Mouse (Mus musculus): ENCODE measurements around the gene Phf12. TPM values are rescaled to one million over a fixed set of nuclear protein-coding genes. Genes with fewer than 3 reads are reported as not detected.

The Phf12 gene
- polyA plus RNA-seq, 1 experiment from 2014 or later: 13.6 TPM

- Histone ChIP-seq H3K4me1 (peaks cover 97% of the 10 kb centered on the region), H3K9me3 (replicated peaks) (no peaks in the 10 kb centered on the region), H3K27me3 (replicated peaks) (no peaks in the 10 kb centered on the region), H3K4me3 (no peak overlapping the region), H3K9ac (peak overlapping the region; percentile 81), H3K27ac (peak overlapping the region; percentile 100), H3K36me3 (peaks cover 14% of the 10 kb centered on the region), H3K4me2 (peak overlapping the region; percentile 50)
- WGBS (ENCODE audit: insufficient replicate concordance): 65% methylated on average over 5 of the region's 5 CpGs
- no peak for ATAC-seq
These were observed 85.0 kb downstream of the Phf12 start for GRCm38 (mm10) chr11:78067566-78067965.

GRCm38 (mm10) chr11:78069130-78069529 lies 86.6 kb downstream of the Phf12 start:
- Histone ChIP-seq H3K27ac (peak overlapping the region; percentile 100), H3K4me1 (peaks cover 86% of the 10 kb centered on the region), H3K4me3 (peak overlapping the region; percentile 34), H3K36me3 (peaks cover 29% of the 10 kb centered on the region), H3K9me3 (replicated peaks) (no peaks in the 10 kb centered on the region), H3K9ac (peak overlapping the region; percentile 81), H3K27me3 (replicated peaks) (no peaks in the 10 kb centered on the region), H3K4me2 (peak overlapping the region; percentile 81)
- WGBS (ENCODE audit: insufficient replicate concordance): 25% methylated on average over 5 of the region's 5 CpGs
- ATAC-seq: no peak

- Histone ChIP-seq H3K9me3 (replicated peaks) (no peaks in the 10 kb centered on the region), H3K27me3 (replicated peaks) (no peaks in the 10 kb centered on the region), H3K36me3 (peaks cover 34% of the 10 kb centered on the region), H3K4me2 (peak overlapping the region; percentile 81), H3K4me3 (peak overlapping the region; percentile 73), H3K4me1 (peaks cover 85% of the 10 kb centered on the region), H3K9ac (peak overlapping the region; percentile 93), H3K27ac (peak overlapping the region; percentile 100)
- peak; percentile 73 for ATAC-seq
- WGBS (ENCODE audit: insufficient replicate concordance): 29% methylated on average over 6 of the region's 6 CpGs
These were observed 87.1 kb downstream of the Phf12 start for GRCm38 (mm10) chr11:78069646-78070045.

GRCm38 (mm10) chr11:78071938-78072337 lies 89.4 kb downstream of the Phf12 start:
- H3K36me3 ChIP-seq: peaks cover 57% of the 10 kb centered on the region
- H3K9ac ChIP-seq: peak overlapping the region; percentile 93
- H3K9me3 ChIP-seq (replicated peaks): no peaks in the 10 kb centered on the region
- H3K27ac ChIP-seq: peak overlapping the region; percentile 100
- H3K4me3 ChIP-seq: peak overlapping the region; percentile 73
- peak overlapping the region; percentile 81 for H3K4me2 ChIP-seq
- WGBS (ENCODE audit: insufficient replicate concordance): 32% methylated on average over 5 of the region's 5 CpGs
- no peaks in the 10 kb centered on the region for H3K27me3 ChIP-seq (replicated peaks)
- no peak for ATAC-seq
- H3K4me1 ChIP-seq: peaks cover 83% of the 10 kb centered on the region

GRCm38 (mm10) chr11:78072425-78073130 lies 90.0 kb downstream of the Phf12 start:
- no peaks in the 10 kb centered on the region for H3K27me3 ChIP-seq (replicated peaks)
- no peaks in the 10 kb centered on the region for H3K9me3 ChIP-seq (replicated peaks)
- peak overlapping the region; percentile 100 for H3K27ac ChIP-seq
- peak overlapping the region; percentile 73 for H3K4me3 ChIP-seq
- peak overlapping the region; percentile 81 for H3K4me2 ChIP-seq
- H3K9ac ChIP-seq: peak overlapping the region; percentile 93
- WGBS (ENCODE audit: insufficient replicate concordance): 12% methylated on average over 6 of the region's 6 CpGs
- H3K36me3 ChIP-seq: peaks cover 63% of the 10 kb centered on the region
- peak; percentile 30 for ATAC-seq
- H3K4me1 ChIP-seq: peaks cover 78% of the 10 kb centered on the region

- peak; percentile 76 for ATAC-seq
- H3K27me3 ChIP-seq (replicated peaks): no peaks in the 10 kb centered on the region
- peaks cover 72% of the 10 kb centered on the region for H3K4me1 ChIP-seq
- peaks cover 71% of the 10 kb centered on the region for H3K36me3 ChIP-seq
- peak overlapping the region; percentile 81 for H3K4me2 ChIP-seq
- peak overlapping the region; percentile 100 for H3K27ac ChIP-seq
- H3K9ac ChIP-seq: peak overlapping the region; percentile 93
- 41% methylated on average over 9 of the region's 9 CpGs for WGBS (ENCODE audit: insufficient replicate concordance)
- peak overlapping the region; percentile 73 for H3K4me3 ChIP-seq
- no peaks in the 10 kb centered on the region for H3K9me3 ChIP-seq (replicated peaks)
These were observed 91.2 kb downstream of the Phf12 start for GRCm38 (mm10) chr11:78073577-78074276.

GRCm38 (mm10) chr11:78074277-78074652 lies 91.7 kb downstream of the Phf12 start:
- peaks cover 71% of the 10 kb centered on the region for H3K36me3 ChIP-seq
- 47% methylated on average over 2 of the region's 2 CpGs for WGBS (ENCODE audit: insufficient replicate concordance)
- peaks cover 72% of the 10 kb centered on the region for H3K4me1 ChIP-seq
- H3K27ac ChIP-seq: peak overlapping the region; percentile 100
- peak overlapping the region; percentile 93 for H3K9ac ChIP-seq
- ATAC-seq: peak; percentile 59
- H3K4me2 ChIP-seq: peak overlapping the region; percentile 81
- H3K27me3 ChIP-seq (replicated peaks): no peaks in the 10 kb centered on the region
- peak overlapping the region; percentile 73 for H3K4me3 ChIP-seq
- H3K9me3 ChIP-seq (replicated peaks): no peaks in the 10 kb centered on the region

GRCm38 (mm10) chr11:78074666-78075065 lies 92.1 kb downstream of the Phf12 start:
- Histone ChIP-seq H3K9me3 (replicated peaks) (no peaks in the 10 kb centered on the region), H3K9ac (peak overlapping the region; percentile 93), H3K4me3 (peak overlapping the region; percentile 73), H3K27me3 (replicated peaks) (no peaks in the 10 kb centered on the region), H3K27ac (peak overlapping the region; percentile 100), H3K4me2 (peak overlapping the region; percentile 81), H3K4me1 (peaks cover 72% of the 10 kb centered on the region), H3K36me3 (peaks cover 71% of the 10 kb centered on the region)
- no peak for ATAC-seq
- WGBS (ENCODE audit: insufficient replicate concordance): 51% methylated on average over 4 of the region's 4 CpGs

MicroRNAs encoded within 50 kb of the gene (microRNA counts, 519-probe panel; counts per million panel counts)
- microRNA mmu-miR-144: 7,555 counts per million, percentile 98 among the panel's probes with 10 or more counts
- 7,143 counts per million, percentile 97 among the panel's probes with 10 or more counts for microRNA mmu-miR-451

Small RNA genes lying within 50 kb of the gene (microRNA-seq; reads per million reads assigned to microRNA genes)
- gene Mir144 (5,022 reads per million, percentile 89 among the genes with 10 or more reads in this experiment), gene Mir451a (not detected), gene Mir451b (not detected)

Other genes starting within 250 kb of the Phf12 start
- gene Myo18a, start 219.5 kb upstream of the Phf12 start, polyA plus RNA-seq (2016; fragmentation: Nextera tagmentation; extraction: Ambion mirVana): 28.8 and 30.3 TPM in 2 replicates
- gene Gm10277, start 195.0 kb upstream of the Phf12 start, polyA plus RNA-seq (2016; fragmentation: Nextera tagmentation; extraction: Ambion mirVana): 1.2 and 1.6 TPM in 2 replicates
- gene Pipox, start 88.7 kb upstream of the Phf12 start, polyA plus RNA-seq (2016; fragmentation: Nextera tagmentation; extraction: Ambion mirVana): 6.7 and 7.2 TPM in 2 replicates
- 0.05 TPM in 1 of 2 replicates, not detected in the other for gene Sez6, start 52.0 kb upstream of the Phf12 start, polyA plus RNA-seq (2016; fragmentation: Nextera tagmentation; extraction: Ambion mirVana)
- 25.4 and 26.4 TPM in 2 replicates for gene Dhrs13, start 49.5 kb downstream of the Phf12 start, polyA plus RNA-seq (2016; fragmentation: Nextera tagmentation; extraction: Ambion mirVana)
- gene Flot2, start 55.2 kb downstream of the Phf12 start, polyA plus RNA-seq (2016; fragmentation: Nextera tagmentation; extraction: Ambion mirVana): 31.7 and 32.0 TPM in 2 replicates
- gene Eral1, start 97.6 kb downstream of the Phf12 start, polyA plus RNA-seq (2016; fragmentation: Nextera tagmentation; extraction: Ambion mirVana): 23.2 and 25.5 TPM in 2 replicates
- 6.0 and 6.7 TPM in 2 replicates for gene Fam222b, start 111.9 kb downstream of the Phf12 start, polyA plus RNA-seq (2016; fragmentation: Nextera tagmentation; extraction: Ambion mirVana)
- gene Traf4, start 182.8 kb downstream of the Phf12 start, polyA plus RNA-seq (2016; fragmentation: Nextera tagmentation; extraction: Ambion mirVana): 45.4 and 47.6 TPM in 2 replicates
- gene Nek8, start 193.9 kb downstream of the Phf12 start, polyA plus RNA-seq (2016; fragmentation: Nextera tagmentation; extraction: Ambion mirVana): 12.2 and 13.7 TPM in 2 replicates
- 62.6 and 67.1 TPM in 2 replicates for gene Tlcd1, start 194.0 kb downstream of the Phf12 start, polyA plus RNA-seq (2016; fragmentation: Nextera tagmentation; extraction: Ambion mirVana)
- 1,112 and 1,156 TPM in 2 replicates for gene Rpl23a, start 200.8 kb downstream of the Phf12 start, polyA plus RNA-seq (2016; fragmentation: Nextera tagmentation; extraction: Ambion mirVana)
- 20.3 and 24.0 TPM in 2 replicates for gene Rab34, start 205.7 kb downstream of the Phf12 start, polyA plus RNA-seq (2016; fragmentation: Nextera tagmentation; extraction: Ambion mirVana)
- gene Proca1, start 210.6 kb downstream of the Phf12 start, polyA plus RNA-seq (2016; fragmentation: Nextera tagmentation; extraction: Ambion mirVana): 0.31 and 0.63 TPM in 2 replicates